ENCODE assay signal across 18 mouse cellular contexts in genomic region chr2:74491426-74491825, GRCm38 (mm10).
DNase-seq lines count a peak whose midpoint lies in the region; ATAC-seq and TF ChIP-seq lines count a peak whose summit lies in the region.
"Had no signal": no experiment of that assay in that cellular context is flagged by ENCODE, and none has a peak within 500 bp of the region (broad histone marks: within the 10 kb centered on the region; RNA-seq: fewer than 3 reads in every experiment).

No protein-coding gene starts in this region.

- peak; percentile 55 for DNase-seq in hindbrain, postnatal 0 days (ENCODE audit: low spot score)
- no peak for DNase-seq in hindbrain, embryonic 11.5 days (ENCODE audit: low spot score)
- peak; percentile 7 for DNase-seq in lung, postnatal 14 days
- no peak for DNase-seq in lung, postnatal 0 days (ENCODE audit: low spot score)
- DNase-seq in gastrocnemius, postnatal 14 days: peak; percentile 19
- peak; percentile 64 for DNase-seq in skeletal muscle tissue, adult 2 months (ENCODE audit: low read depth, low spot score)
- no peak for DNase-seq in adrenal gland, adult 8-10 months
- DNase-seq: adrenal gland, postnatal 36 days; cerebellum, postnatal 36 days; kidney, postnatal 4 days; lung, adult 18-20 months; thymus, postnatal 14 days had no signal

- H3K9ac ChIP-seq in hindbrain, postnatal 0 days (replicated peaks; ENCODE audit: low read length): no peak overlapping the region
- no peak overlapping the region for H3K9ac ChIP-seq in hindbrain, embryonic 11.5 days (ENCODE audit: low read depth, low read length)
- no peak overlapping the region for H3K9ac ChIP-seq in lung, postnatal 0 days (replicated peaks; ENCODE audit: low read depth)
- H3K9ac ChIP-seq: embryonic facial prominence, embryonic 12.5 days; neural tube, embryonic 12.5 days had no signal

- no peaks in the 10 kb centered on the region for H3K4me1 ChIP-seq in hindbrain, postnatal 0 days (ENCODE audit: insufficient read depth, low read length)
- no peaks in the 10 kb centered on the region for H3K4me1 ChIP-seq in hindbrain, embryonic 11.5 days (replicated peaks; ENCODE audit: control insufficient read depth, insufficient read depth, low read length)
- H3K4me1 ChIP-seq in lung, postnatal 0 days (ENCODE audit: insufficient read depth, low read depth, low read length): no peaks in the 10 kb centered on the region
- H3K4me1 ChIP-seq: heart, embryonic 10.5 days; neural tube, embryonic 12.5 days had no signal

- ATAC-seq in hindbrain, postnatal 0 days: no peak; the same call in 1 of the 2 replicates
- no peak for ATAC-seq in hindbrain, embryonic 11.5 days (ENCODE audit: low FRiP score)
- no peak for ATAC-seq in lung, postnatal 0 days
- ATAC-seq: CD4-positive, CD25-positive, alpha-beta regulatory T cell, adult 4 months had no signal

- 44% methylated on average over 13 of the region's 13 CpGs for WGBS in hindbrain, postnatal 0 days
- WGBS in hindbrain, embryonic 11.5 days: 84% methylated on average over 13 of the region's 13 CpGs
- WGBS in lung, postnatal 0 days: 64% methylated on average over 13 of the region's 13 CpGs

- no peaks in the 10 kb centered on the region for H3K36me3 ChIP-seq in hindbrain, postnatal 0 days (ENCODE audit: insufficient read depth, low read length)
- H3K36me3 ChIP-seq in hindbrain, embryonic 11.5 days (ENCODE audit: control insufficient read depth, insufficient read depth, low read length): no peaks in the 10 kb centered on the region
- no peaks in the 10 kb centered on the region for H3K36me3 ChIP-seq in lung, postnatal 0 days (ENCODE audit: insufficient read depth, low read length)
- H3K36me3 ChIP-seq: embryonic facial prominence, embryonic 12.5 days; forebrain, embryonic 10.5 days; heart, embryonic 10.5 days; neural tube, embryonic 12.5 days had no signal

- no peaks in the 10 kb centered on the region for H3K27me3 ChIP-seq in hindbrain, postnatal 0 days (ENCODE audit: insufficient read depth, low read length)
- H3K27me3 ChIP-seq in hindbrain, embryonic 11.5 days (ENCODE audit: control insufficient read depth, insufficient read depth, low read length): no peaks in the 10 kb centered on the region
- no peaks in the 10 kb centered on the region for H3K27me3 ChIP-seq in lung, postnatal 0 days (replicated peaks; ENCODE audit: insufficient read depth, low read length)
- H3K27me3 ChIP-seq: embryonic facial prominence, embryonic 12.5 days; neural tube, embryonic 12.5 days had no signal

- intact Hi-C loops in gastrocnemius, postnatal 14 days (cut with DNase I; ENCODE audit: low total_unique reads): no loop called here

- no peak for TF ChIP-seq EP300 in lung, postnatal 0 days (IDR thresholded peaks at IDR 0.05)

- H3K4me2 ChIP-seq in hindbrain, postnatal 0 days (ENCODE audit: low read depth, low read length): peak overlapping the region; percentile 25; the same call in 1 of the 2 replicates
- no peak overlapping the region for H3K4me2 ChIP-seq in hindbrain, embryonic 11.5 days (replicated peaks; ENCODE audit: low read depth, low read length)
- H3K4me2 ChIP-seq in lung, postnatal 0 days (replicated peaks; ENCODE audit: low read depth, low read length): no peak overlapping the region
- H3K4me2 ChIP-seq: embryonic facial prominence, embryonic 12.5 days; neural tube, embryonic 12.5 days had no signal

- no peak overlapping the region for H3K4me3 ChIP-seq in hindbrain, postnatal 0 days (ENCODE audit: low read length)
- H3K4me3 ChIP-seq in hindbrain, embryonic 11.5 days (ENCODE audit: low read depth, low read length): no peak overlapping the region
- H3K4me3 ChIP-seq in lung, postnatal 0 days (ENCODE audit: low read depth, low read length): no peak overlapping the region
- H3K4me3 ChIP-seq: embryonic facial prominence, embryonic 12.5 days; forebrain, embryonic 10.5 days; heart, embryonic 10.5 days; neural tube, embryonic 12.5 days had no signal

- TF ChIP-seq CTCF in hindbrain, postnatal 0 days (IDR thresholded peaks at IDR 0.05; ENCODE audit: low read depth): no peak
- TF ChIP-seq CTCF in lung, postnatal 0 days (IDR thresholded peaks at IDR 0.05): no peak

- no peak overlapping the region for H3K27ac ChIP-seq in hindbrain, postnatal 0 days
- H3K27ac ChIP-seq in hindbrain, embryonic 11.5 days (ENCODE audit: low read depth, low read length): no peak overlapping the region
- no peak overlapping the region for H3K27ac ChIP-seq in lung, postnatal 0 days (ENCODE audit: low read length)
- H3K27ac ChIP-seq: embryonic facial prominence, embryonic 12.5 days; forebrain, embryonic 10.5 days; heart, embryonic 10.5 days; neural tube, embryonic 12.5 days; stomach, postnatal 0 days had no signal

- no peaks in the 10 kb centered on the region for H3K9me3 ChIP-seq in hindbrain, postnatal 0 days (ENCODE audit: low read length)
- H3K9me3 ChIP-seq in hindbrain, embryonic 11.5 days (ENCODE audit: control insufficient read depth, low read length): no peaks in the 10 kb centered on the region
- H3K9me3 ChIP-seq in lung, postnatal 0 days (ENCODE audit: low read length): no peaks in the 10 kb centered on the region
- H3K9me3 ChIP-seq: embryonic facial prominence, embryonic 12.5 days; forebrain, embryonic 10.5 days; heart, embryonic 10.5 days; neural tube, embryonic 12.5 days had no signal

Comparison
In these comparisons a context has a peak if more than half of its experiments do, and no peak if none do; other contexts are left out.
1. DNase-seq: peak in hindbrain, postnatal 0 days (single experiment), lung, postnatal 14 days (single experiment), gastrocnemius, postnatal 14 days (single experiment) and skeletal muscle tissue, adult 2 months (single experiment); none in hindbrain, embryonic 11.5 days (single experiment), lung, postnatal 0 days (single experiment) and adrenal gland, adult 8-10 months (single experiment).